Mouse (Mus musculus) megakaryocyte, embryonic 14.5 days (primary cell): Measurements from ENCODE around the gene Hist1h3b.

Experiments
- FLI1 ChIP-seq: IDR thresholded peaks from 2 replicates; pipeline ENCODE4 v1.6.1; 2012; ENCODE audit warnings: low read length, inconsistent platforms, mixed read lengths
- GATA1 ChIP-seq: IDR thresholded peaks from 3 replicates; pipeline ENCODE4 v1.6.1; 2012; ENCODE audit warnings: mixed read lengths, low read length, inconsistent platforms, borderline replicate concordance

GRCm38 (mm10) chr13:23756790-23757189 lies 4.7 kb downstream of the Hist1h3b start, which contains the start of gene Hist1h4b:
- no peak for TF ChIP-seq GATA1
- no peak for TF ChIP-seq FLI1
